Mouse (Mus musculus) embryo, embryonic 11 days (tissue): ENCODE measurements at regions not wholly inside any gene's neighbourhood (a gene's known extent, or its start where the extent isn't known, plus 50 kb on each side); places are given as distances from the start of the nearest gene placed in this dataset.
A peak's percentile ranks its signal among the peaks of the same experiment; 100 is the strongest.

Experiments used
- DNase-seq: peaks from one replicate; pipeline ENCODE4 v3.0.0-alpha.2; 2015

- DNase-seq, result no peak
Measured at GRCm38 (mm10) chr10:105704472-105705235, 130.4 kb upstream of the Tmtc2 start.

- DNase-seq, result no peak
Measured at GRCm38 (mm10) chr10:105693131-105693530, 118.9 kb upstream of the Tmtc2 start.

GRCm38 (mm10) chr10:105689388-105689787 lies 115.1 kb upstream of the Tmtc2 start:
- DNase-seq, result peak; percentile 24

GRCm38 (mm10) chr10:105688879-105689278 lies 114.6 kb upstream of the Tmtc2 start:
- no peak for DNase-seq

GRCm38 (mm10) chr10:105686876-105687275 lies 112.6 kb upstream of the Tmtc2 start:
- DNase-seq, result no peak

GRCm38 (mm10) chr10:105679598-105679997 lies 105.3 kb upstream of the Tmtc2 start:
- DNase-seq, result no peak

GRCm38 (mm10) chr10:105666959-105667358 lies 92.7 kb upstream of the Tmtc2 start:
- no peak for DNase-seq

- no peak for DNase-seq
Measured at GRCm38 (mm10) chr10:105660761-105661160, 86.5 kb upstream of the Tmtc2 start.

- DNase-seq, result no peak
Measured at GRCm38 (mm10) chr10:105656788-105657187, 82.5 kb upstream of the Tmtc2 start.

GRCm38 (mm10) chr10:105652475-105652874 lies 78.2 kb upstream of the Tmtc2 start:
- DNase-seq, result no peak

GRCm38 (mm10) chr10:105639011-105639451 lies 64.8 kb upstream of the Tmtc2 start:
- peak; percentile 48 for DNase-seq

- no peak for DNase-seq
Measured at GRCm38 (mm10) chr10:105638500-105638899, 64.2 kb upstream of the Tmtc2 start.

GRCm38 (mm10) chr10:105626842-105627241 lies 52.6 kb upstream of the Tmtc2 start:
- DNase-seq, result no peak

- no peak for DNase-seq
Measured at GRCm38 (mm10) chr10:105625324-105625950, 51.2 kb upstream of the Tmtc2 start.
